Mouse (Mus musculus) neural tube, embryonic 14.5 days (tissue): ENCODE data around the gene Espl1. TPM values are rescaled to one million over a fixed set of nuclear protein-coding genes. Genes with fewer than 3 reads are reported as not detected.

Source experiments
- ATAC-seq: fragments of 200-750 bp; cut with Nextera tagmentation; 2 replicates; pipeline ENCODE4 v1.8.0; 2017; ENCODE audit warnings: low read depth, mild to moderate bottlenecking, moderate TSS enrichment, moderate library complexity
- H3K27ac ChIP-seq: fragments of 300-500 bp; sonication (generic); 2 replicates; pipeline ENCODE4 v1.5.1; 2014; ENCODE audit warnings: low read depth, mild to moderate bottlenecking, control low read depth, low read length, moderate library complexity, mixed read lengths
- H3K27me3 ChIP-seq: fragments of 300-500 bp; sonication (generic); 2 replicates; pipeline ENCODE4 v1.6.1; 2014; ENCODE audit warnings: low read length; ENCODE audit not compliant: control insufficient read depth, insufficient read depth
- H3K36me3 ChIP-seq: fragments of 300-500 bp; sonication (generic); 2 replicates; pipeline ENCODE4 v1.6.1; 2014; ENCODE audit warnings: low read length, mixed read lengths; ENCODE audit not compliant: control insufficient read depth, insufficient read depth
- H3K4me1 ChIP-seq: fragments of 300-500 bp; sonication (generic); 2 replicates; pipeline ENCODE4 v1.6.1; 2014; ENCODE audit warnings: low read length; ENCODE audit not compliant: control insufficient read depth, insufficient read depth
- H3K4me2 ChIP-seq: fragments of 300-500 bp; sonication (generic); 2 replicates; pipeline ENCODE4 v1.6.1; 2014; ENCODE audit warnings: mild to moderate bottlenecking, low read depth, low read length, control low read depth
- H3K4me3 ChIP-seq: fragments of 300-500 bp; sonication (generic); 2 replicates; pipeline ENCODE4 v1.5.1; 2014; ENCODE audit warnings: low read depth, low read length, control low read depth, mixed read lengths
- H3K9ac ChIP-seq: fragments of 300-500 bp; sonication (generic); replicated peaks from 2 replicates; pipeline ENCODE4 v1.6.1; 2014; ENCODE audit warnings: low read depth, mild to moderate bottlenecking, control low read depth, low read length, mixed read lengths
- H3K9me3 ChIP-seq: fragments of 300-500 bp; sonication (generic); 2 replicates; pipeline ENCODE4 v1.6.1; 2016; ENCODE audit warnings: low read length; ENCODE audit not compliant: control insufficient read depth
- WGBS: fragments of 180-500 bp; shearing (Covaris S2); extraction: QIAGEN DNeasy Blood & Tissue Kit; methylation state at CpG from one replicate; pipeline ENCODE4 v1.1.7; 2014; 5-methylcytosine and 5-hydroxymethylcytosine counted together
- polyA plus RNA-seq: library from polyadenylated mRNA; unstranded; fragments of >200 nt; fragmentation: Nextera tagmentation; extraction: Ambion mirVana; gene quantifications from 2 replicates; pipeline ENCODE4 v1.2.1, GENCODE M21; 2014

Espl1 gene
- polyA plus RNA-seq, 1 experiment from 2014 or later = 3.4 TPM

- no peaks in the 10 kb centered on the region for H3K36me3 ChIP-seq
- H3K27me3 ChIP-seq = peaks cover 13% of the 10 kb centered on the region; the same call in 1 of the 2 replicates
- H3K27ac ChIP-seq = no peak overlapping the region
- no peak overlapping the region for H3K4me2 ChIP-seq
- WGBS = 67% methylated on average over 14 of the region's 14 CpGs
- no peak overlapping the region for H3K4me3 ChIP-seq
- no peaks in the 10 kb centered on the region for H3K9me3 ChIP-seq
- no peak overlapping the region for H3K9ac ChIP-seq
- peaks cover 4% of the 10 kb centered on the region; the same call in 1 of the 2 replicates for H3K4me1 ChIP-seq
- ATAC-seq = no peak
These were observed 40.4 kb upstream of the Espl1 start for GRCm38 (mm10) chr15:102255547-102256255.

GRCm38 (mm10) chr15:102256431-102257201, 39.5 kb upstream of the Espl1 start:
- Histone ChIP-seq H3K36me3 (no peaks in the 10 kb centered on the region), H3K27ac (no peak overlapping the region), H3K4me2 (peak overlapping the region; percentile 92), H3K9me3 (no peaks in the 10 kb centered on the region), H3K4me1 (peaks cover 4% of the 10 kb centered on the region; the same call in 1 of the 2 replicates), H3K27me3 (peaks cover 13% of the 10 kb centered on the region; the same call in 1 of the 2 replicates), H3K4me3 (peak overlapping the region; percentile 50), H3K9ac (peak overlapping the region; percentile 47)
- 7% methylated on average over 22 of the region's 22 CpGs for WGBS
- peak; percentile 9; the same call in 1 of the 2 replicates for ATAC-seq

DNA sequence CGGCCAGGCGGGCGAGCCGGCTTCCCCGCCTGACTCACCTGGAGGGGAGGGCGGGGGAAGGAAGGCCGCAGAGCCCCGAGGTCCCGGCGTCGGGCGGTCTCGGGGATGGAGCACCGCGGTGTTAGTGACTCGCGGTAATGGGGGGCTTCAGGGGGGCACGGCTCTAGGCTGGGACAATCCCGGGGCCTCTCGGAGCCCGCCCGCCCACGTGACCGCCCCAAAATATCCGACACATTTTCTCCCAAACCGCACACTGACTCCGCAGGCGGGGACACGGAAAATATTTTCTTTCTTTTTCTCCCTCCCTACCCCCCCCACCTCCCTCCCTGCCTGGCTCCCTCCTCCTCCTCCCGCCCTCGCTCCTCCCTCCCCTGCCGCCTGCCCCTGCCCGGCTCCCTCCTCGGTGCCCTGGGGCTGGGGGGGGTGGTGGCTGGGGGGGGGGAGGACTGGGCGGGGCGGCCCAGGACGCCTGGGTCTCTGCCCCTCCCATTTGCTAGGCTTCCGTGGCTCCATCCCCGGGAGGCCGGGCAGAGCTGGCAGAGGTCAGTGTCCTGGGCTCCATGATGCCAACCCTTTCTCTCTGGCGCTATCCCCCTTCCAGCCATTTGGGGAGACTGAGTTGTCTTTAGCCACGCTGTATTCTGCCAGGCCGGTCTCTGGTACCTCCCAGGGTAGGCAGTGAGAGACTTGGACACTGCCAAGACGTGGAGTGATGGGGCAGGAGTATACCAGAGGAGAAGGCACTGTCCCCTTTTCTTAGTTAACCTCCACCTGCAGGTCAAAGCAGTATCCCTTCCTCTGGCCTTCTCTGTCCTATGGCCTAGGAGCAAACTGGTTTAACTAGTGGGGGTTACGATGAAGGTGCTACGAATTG, 38.6 kb upstream of the Espl1 start, which contains the start of gene Rarg:
Gene Rarg, minus strand, starts transcription at position 316 of the 874 bp plus-strand sequence.
- 1% methylated on average over 37 of the region's 46 CpGs for WGBS
- peak; percentile 42; the same call in 1 of the 2 replicates for ATAC-seq
- peaks cover 13% of the 10 kb centered on the region; the same call in 1 of the 2 replicates for H3K27me3 ChIP-seq
- no peak within 1 kb of the TSS for H3K27ac ChIP-seq
- H3K9me3 ChIP-seq = no peaks in the 10 kb centered on the region
- H3K9ac ChIP-seq = peak within 1 kb of the TSS; percentile 47
- H3K4me2 ChIP-seq = peak within 1 kb of the TSS; percentile 92
- H3K36me3 ChIP-seq = no peaks in the 10 kb centered on the region
- peak within 1 kb of the TSS; percentile 50 for H3K4me3 ChIP-seq
- H3K4me1 ChIP-seq = peaks cover 4% of the 10 kb centered on the region; the same call in 1 of the 2 replicates

DNA sequence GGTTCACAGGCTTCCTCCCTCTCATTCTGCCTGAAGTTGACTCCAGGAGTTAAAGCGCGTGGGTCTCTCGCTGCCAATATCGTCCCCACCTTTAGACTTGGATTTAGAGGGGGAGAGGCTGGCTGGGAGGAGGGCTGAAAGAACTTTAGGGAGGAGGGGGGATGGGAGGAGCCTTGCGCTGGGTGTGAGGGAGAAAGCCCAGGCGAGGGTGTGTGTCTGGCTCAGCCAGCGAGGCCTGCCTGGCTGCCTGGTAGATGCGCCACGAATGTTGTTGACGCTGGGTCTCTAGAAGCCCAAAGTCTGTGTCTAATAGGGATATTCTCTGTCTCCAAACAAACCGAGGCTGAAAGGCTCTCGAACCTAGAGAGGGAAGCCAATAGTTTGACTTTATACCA, 38.0 kb upstream of the Espl1 start:
- 6% methylated on average over 12 of the region's 12 CpGs for WGBS
- Histone ChIP-seq H3K9me3 (no peaks in the 10 kb centered on the region), H3K9ac (no peak overlapping the region)

GRCm38 (mm10) chr15:102258581-102259253, 37.3 kb upstream of the Espl1 start:
- Histone ChIP-seq H3K36me3 (no peaks in the 10 kb centered on the region), H3K4me3 (no peak overlapping the region), H3K4me1 (peaks cover 4% of the 10 kb centered on the region; the same call in 1 of the 2 replicates), H3K27me3 (peaks cover 13% of the 10 kb centered on the region; the same call in 1 of the 2 replicates), H3K9me3 (no peaks in the 10 kb centered on the region), H3K9ac (no peak overlapping the region), H3K4me2 (no peak overlapping the region), H3K27ac (no peak overlapping the region)
- ATAC-seq = no peak
- 16% methylated on average over 11 of the region's 11 CpGs for WGBS

More for the DNA sequence above, 38.0 kb upstream of the Espl1 start:
- Histone ChIP-seq H3K4me1 (peaks cover 4% of the 10 kb centered on the region; the same call in 1 of the 2 replicates), H3K4me3 (peak overlapping the region; percentile 50), H3K27me3 (peaks cover 13% of the 10 kb centered on the region; the same call in 1 of the 2 replicates), H3K4me2 (peak overlapping the region; percentile 92), H3K27ac (no peak overlapping the region), H3K36me3 (no peaks in the 10 kb centered on the region)
- no peak for ATAC-seq

DNA sequence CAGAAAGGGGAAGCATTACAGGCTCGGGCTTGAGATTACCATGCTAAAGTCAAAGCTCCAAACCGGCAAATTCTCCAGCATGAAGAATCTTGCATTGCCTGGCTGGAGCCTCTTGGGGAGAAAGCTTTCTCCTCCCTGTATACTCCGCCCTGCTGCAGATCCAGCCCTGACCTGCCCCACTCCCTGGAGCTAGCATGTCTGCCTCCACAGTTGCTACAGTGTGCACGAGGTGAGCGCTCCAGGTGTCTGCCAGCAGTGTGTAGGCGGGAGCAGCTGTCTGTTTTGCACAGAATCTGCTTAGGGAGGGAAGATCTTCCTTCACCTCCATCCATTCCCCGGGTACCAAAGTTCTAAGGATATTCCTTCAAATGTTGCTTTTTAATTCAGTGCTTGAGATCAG, 33.5 kb upstream of the Espl1 start:
- no peak overlapping the region for H3K9ac ChIP-seq
- peaks cover 8% of the 10 kb centered on the region; the same call in 1 of the 2 replicates for H3K27me3 ChIP-seq
- no peaks in the 10 kb centered on the region for H3K36me3 ChIP-seq
- ATAC-seq = no peak
- H3K27ac ChIP-seq = no peak overlapping the region
- H3K4me3 ChIP-seq = no peak overlapping the region
- H3K4me2 ChIP-seq = no peak overlapping the region
- WGBS = 60% methylated on average over 7 of the region's 7 CpGs
- no peaks in the 10 kb centered on the region for H3K9me3 ChIP-seq
- H3K4me1 ChIP-seq = peaks cover under 1% of the 10 kb centered on the region; the same call in 1 of the 2 replicates

DNA sequence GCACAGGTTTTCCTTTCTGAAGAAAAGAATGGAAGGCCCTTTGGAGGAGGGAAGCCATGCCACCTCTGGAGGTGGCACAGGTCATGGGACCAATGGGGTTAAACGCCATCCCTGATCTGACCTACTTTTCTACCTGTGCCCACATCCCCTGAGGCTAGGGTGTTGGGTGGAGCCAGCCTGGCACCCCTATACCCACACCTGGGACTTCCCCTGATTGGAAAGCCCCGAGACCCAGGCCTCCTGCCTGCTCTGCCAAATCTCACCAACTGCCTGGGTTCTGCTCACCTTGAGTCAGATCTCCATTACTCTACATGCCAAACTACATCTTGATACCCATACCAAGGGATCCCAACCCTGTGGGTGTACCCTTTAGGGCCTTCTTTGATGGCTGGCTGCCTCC, 33.0 kb upstream of the Espl1 start:
- 80% methylated on average over 2 of the region's 2 CpGs for WGBS
- Histone ChIP-seq H3K4me1 (no peaks in the 10 kb centered on the region), H3K27ac (no peak overlapping the region), H3K27me3 (peaks cover 5% of the 10 kb centered on the region; the same call in 1 of the 2 replicates), H3K36me3 (no peaks in the 10 kb centered on the region), H3K4me2 (no peak overlapping the region), H3K9me3 (no peaks in the 10 kb centered on the region), H3K4me3 (no peak overlapping the region), H3K9ac (no peak overlapping the region)
- ATAC-seq = no peak

- no peak overlapping the region for H3K4me3 ChIP-seq
- ATAC-seq = no peak
- 87% methylated on average over 5 of the region's 5 CpGs for WGBS
- no peaks in the 10 kb centered on the region for H3K9me3 ChIP-seq
- no peak overlapping the region for H3K9ac ChIP-seq
- H3K27ac ChIP-seq = no peak overlapping the region
- H3K36me3 ChIP-seq = no peaks in the 10 kb centered on the region
- no peak overlapping the region for H3K4me2 ChIP-seq
- no peaks in the 10 kb centered on the region; the same call in 1 of the 2 replicates for H3K27me3 ChIP-seq
- no peaks in the 10 kb centered on the region for H3K4me1 ChIP-seq
These were observed 30.5 kb upstream of the Espl1 start for GRCm38 (mm10) chr15:102265548-102265947.
